Mouse (Mus musculus) small intestine, adult 2 months (tissue): ENCODE results near the gene Syne3.

ENCODE experiments used
- CTCF ChIP-seq: fragments of 200-500 bp; IDR thresholded peaks from 2 replicates; pipeline ENCODE4 v1.5.1; 2012; ENCODE audit warnings: low read depth, mild to moderate bottlenecking, control low read depth, inconsistent platforms, low read length, moderate library complexity, mixed read lengths; ENCODE audit not compliant: insufficient replicate concordance, insufficient read length; ENCODE audit errors: extremely low read depth
- POLR2A ChIP-seq: fragments of 200-500 bp; IDR thresholded peaks from 2 replicates; pipeline ENCODE4 v1.6.1; 2012; ENCODE audit warnings: low read depth, mild to moderate bottlenecking, control low read depth, inconsistent platforms, low read length, moderate library complexity

DNA sequence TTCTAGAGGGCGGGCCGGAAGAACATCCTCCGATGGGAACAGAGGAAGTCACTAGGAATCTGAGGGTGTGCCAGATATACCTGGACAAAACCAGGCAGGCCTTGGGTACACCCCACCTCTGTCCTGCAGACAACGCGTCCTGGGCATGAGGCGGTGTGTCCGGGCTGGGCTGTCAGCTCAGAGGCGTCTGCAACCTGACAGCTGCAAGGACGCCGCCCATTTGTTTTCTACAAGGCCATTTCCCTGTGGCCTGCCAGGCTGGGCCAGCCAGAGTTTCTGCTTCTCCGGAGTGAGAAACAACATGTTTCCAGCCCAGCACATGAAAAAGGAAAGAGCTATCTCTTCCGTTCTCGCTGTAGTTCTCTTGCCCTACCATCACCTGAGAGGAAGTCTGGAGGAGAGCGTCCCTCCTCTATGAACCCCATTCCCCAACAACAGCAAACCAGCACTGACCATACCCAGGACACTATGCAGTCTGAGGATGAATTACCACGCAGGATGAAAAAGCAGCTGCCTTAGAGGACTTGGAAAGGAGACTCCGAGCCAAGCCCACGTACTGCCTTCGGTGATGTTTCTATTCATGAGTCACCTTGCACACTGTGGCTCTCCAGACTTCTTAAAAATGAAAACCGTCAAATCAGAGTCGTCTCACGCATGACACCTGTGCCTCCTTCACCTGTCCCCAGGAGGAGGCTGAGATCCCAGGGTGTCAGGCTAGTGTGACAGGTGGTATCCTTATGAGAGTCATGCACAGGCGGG is 4.5 kb downstream of the Syne3 start:
- TF ChIP-seq POLR2A (no peak), CTCF (no peak)
